Mouse (Mus musculus) kidney, postnatal 14 days (tissue): ENCODE measurements at regions not wholly inside any gene's neighbourhood (a gene's known extent, or its start where the extent isn't known, plus 50 kb on each side); places are given as distances from the start of the nearest gene placed in this dataset.
"Not testable (repeated sequence)": the region's sequence is repeated elsewhere in the genome, so short reads cannot be mapped to it uniquely, and the experiment has no call there.

Experiments
- DNase-seq: peaks from one replicate; pipeline ENCODE4 v3.0.0; 2022; ENCODE audit warnings: mixed read lengths

- no peak for DNase-seq
These were observed 83.9 kb upstream of the Hcrtr2 start for GRCm38 (mm10) chr9:76407549-76407948.

- not testable (repeated sequence) for DNase-seq
These were observed 78.4 kb upstream of the Hcrtr2 start for GRCm38 (mm10) chr9:76401897-76402670.

GRCm38 (mm10) chr9:76400900-76401299 lies 77.2 kb upstream of the Hcrtr2 start:
- DNase-seq, result no peak

GRCm38 (mm10) chr9:76393763-76394162 lies 70.1 kb upstream of the Hcrtr2 start:
- DNase-seq, result no peak

- peak; percentile 28 for DNase-seq
These were observed 67.2 kb upstream of the Hcrtr2 start for GRCm38 (mm10) chr9:76390839-76391238.
